Mouse (Mus musculus) spleen, adult 12 weeks (tissue): ENCODE results near the gene Bpi.

Source experiments
- DNase-seq: peaks from one replicate; pipeline ENCODE4 v3.0.0; 2022; ENCODE audit warnings: low spot score

Bpi gene

DNA sequence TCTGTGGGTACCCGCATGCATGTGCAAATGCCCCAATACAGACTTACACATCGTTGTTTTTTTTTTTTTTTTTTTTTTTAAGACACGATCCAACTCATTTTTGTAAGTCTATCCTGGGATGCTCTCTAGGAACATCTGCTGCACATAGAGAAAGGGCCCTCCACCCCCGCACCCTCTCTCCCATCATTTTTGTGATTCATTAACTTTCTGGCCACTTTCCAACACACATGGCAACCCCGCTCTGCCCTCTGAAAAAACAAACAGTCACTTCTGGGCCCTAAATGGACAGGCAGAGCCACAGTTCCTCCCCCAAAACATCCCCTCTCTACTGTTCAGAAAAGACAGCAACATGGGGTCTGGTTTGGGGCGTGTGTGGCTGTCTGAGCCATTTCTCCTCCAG is 27.8 kb downstream of the Bpi start:
- no peak for DNase-seq

DNA sequence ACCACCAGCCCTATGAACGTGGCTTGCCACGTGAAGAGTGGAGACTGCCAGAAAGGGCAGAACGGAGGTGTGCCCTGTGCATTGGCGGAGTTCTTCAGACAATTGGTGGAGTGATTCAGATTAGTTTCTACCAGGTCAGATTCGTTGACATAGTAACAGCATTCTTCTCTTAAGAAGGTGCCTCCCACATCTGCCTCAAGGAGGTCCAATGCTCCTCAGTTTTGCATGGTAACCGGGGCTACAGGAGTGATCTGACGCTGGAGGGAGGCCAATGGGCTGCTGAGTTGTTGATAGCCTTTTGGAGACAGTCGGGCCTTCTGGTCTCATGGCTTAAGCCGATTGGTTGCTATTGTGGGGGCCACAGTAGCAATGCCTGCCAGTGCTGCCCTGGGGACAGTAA is 37.8 kb downstream of the Bpi start:
- DNase-seq, result no peak

DNA sequence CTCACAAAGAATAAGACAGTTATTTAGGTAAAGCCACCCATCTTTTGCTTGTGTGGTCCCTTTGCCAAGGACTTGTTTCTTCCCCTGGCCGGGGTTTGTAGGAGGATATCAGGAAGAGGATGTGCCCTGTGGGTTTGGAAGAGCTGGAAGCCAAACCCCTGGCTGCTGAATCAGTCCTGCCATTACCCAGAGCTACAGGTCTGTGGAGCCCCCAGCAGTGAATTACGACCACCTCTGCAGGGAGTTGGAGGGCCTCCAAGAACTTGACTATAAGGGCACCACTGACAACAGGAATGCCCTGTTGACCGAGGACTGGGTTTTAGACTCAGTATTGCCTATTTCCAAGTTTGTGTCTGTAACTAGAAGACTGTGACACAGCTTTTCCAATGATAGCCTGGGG is 41.3 kb downstream of the Bpi start:
- DNase-seq, result no peak

DNA sequence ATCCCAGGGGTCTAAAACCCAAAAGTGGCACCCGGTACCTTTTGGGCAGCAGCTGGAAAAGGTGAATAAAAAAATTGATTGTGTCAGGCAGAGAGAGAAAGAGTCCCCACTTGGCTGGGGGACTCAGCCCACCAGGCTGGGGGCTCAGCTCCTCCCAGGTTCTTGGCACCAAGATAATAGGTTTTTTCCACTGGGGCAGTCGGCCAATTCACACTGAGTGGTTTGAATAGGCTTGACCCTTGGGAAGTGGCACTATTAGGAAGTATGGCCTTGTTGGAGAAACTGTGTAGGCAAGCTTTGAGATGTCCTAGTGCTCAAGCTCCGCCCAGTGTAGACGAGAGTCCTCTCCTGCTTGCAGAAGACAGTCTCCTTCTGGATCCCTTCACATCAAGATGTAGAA is 41.8 kb downstream of the Bpi start:
- no peak for DNase-seq

DNA sequence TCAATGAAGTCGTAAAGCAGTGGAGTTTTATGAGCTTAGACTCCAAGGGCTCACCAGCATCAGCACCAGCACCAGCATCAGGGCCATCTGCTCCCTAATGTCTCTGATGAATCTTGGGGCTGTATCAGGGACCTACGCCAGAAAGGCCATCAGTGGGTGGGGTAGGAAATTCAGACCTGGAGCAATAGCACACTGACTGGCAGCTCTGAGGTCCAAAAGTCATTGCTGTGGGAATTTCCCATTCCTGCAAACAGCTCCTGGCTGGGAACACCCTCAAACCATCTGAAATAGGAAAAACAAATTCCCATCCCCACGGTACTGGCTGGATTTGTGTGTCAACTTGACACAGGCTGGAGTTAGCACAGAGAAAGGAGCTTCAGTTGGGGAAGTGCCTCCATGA is 44.9 kb downstream of the Bpi start:
- no peak for DNase-seq

DNA sequence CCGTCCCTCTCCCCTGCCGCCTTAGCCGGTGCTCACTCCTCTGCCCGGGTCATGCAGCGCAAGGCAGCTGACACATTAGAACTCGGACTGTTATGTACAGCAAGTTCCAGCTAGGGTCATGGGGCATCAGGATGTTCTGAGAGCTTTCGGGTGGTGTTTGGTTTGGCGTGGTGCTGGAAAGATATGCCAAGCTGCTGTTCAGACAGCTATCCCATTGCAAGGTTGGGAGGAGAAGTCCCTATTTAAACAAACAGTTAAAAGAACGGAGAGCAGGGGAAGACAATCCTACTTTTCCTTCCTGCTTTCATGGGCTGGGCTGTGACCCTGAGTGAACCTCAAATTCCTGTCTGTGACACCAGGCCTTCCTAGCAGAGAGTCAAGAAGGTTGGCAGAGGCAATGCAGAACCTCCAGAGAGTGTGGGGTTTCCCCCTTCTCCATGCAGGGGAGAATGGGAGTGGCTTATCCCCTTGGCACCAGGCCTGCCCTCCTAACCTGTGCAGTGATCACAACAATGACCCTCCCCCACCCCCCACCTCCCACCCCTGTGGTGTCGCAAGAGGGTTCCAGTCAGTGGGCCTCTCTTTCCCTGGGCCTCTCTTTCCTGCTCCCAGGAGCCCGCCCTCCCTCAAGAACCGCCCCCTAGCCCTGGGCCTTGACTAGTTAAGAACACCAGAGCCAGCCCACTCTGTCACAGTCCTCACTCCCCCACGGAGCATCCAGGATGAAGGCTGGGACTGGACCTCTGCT is 48.2 kb downstream of the Bpi start, which contains the start of gene Lbp:
Gene Lbp (plus strand): TSS at position 546 of the 748 bp plus-strand sequence.
- no peak for DNase-seq

DNA sequence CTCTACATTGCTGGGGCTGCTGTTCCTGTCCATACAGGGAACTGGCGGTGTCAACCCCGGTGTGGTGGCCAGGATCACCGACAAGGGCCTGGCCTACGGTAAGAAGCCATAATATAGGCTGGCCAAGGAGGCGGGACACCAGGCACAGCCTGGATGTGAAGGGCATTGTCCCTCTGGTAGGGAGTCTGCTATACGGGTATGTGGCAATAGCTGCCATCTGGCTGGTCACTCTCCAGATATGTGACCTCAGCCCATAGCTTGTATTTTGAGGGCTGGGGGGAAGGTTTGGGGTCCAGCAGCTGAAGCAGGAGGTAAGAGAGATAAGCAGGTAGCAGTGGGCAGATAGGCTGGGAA is 48.8 kb downstream of the Bpi start:
- DNase-seq, result no peak

DNA sequence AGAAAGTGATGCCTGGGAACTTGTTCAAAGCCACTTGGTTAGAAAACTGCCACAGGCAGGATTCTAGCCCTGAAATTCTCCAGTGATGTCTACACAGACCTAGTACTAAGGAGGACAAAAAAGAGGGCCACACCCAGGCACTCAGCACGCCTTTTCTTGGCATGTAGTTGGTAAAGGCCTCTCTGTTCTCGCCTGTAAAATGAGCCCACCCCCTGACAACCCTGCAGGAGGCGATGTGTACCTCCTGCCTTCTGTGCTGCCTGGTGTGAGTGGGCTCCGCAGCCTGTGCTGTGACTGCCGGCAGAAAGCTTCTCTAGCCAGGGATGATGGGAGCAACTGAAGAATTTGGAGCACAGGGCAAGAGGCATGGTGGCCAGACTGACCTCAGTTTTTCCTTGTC is 50.4 kb downstream of the Bpi start:
- DNase-seq, result no peak

DNA sequence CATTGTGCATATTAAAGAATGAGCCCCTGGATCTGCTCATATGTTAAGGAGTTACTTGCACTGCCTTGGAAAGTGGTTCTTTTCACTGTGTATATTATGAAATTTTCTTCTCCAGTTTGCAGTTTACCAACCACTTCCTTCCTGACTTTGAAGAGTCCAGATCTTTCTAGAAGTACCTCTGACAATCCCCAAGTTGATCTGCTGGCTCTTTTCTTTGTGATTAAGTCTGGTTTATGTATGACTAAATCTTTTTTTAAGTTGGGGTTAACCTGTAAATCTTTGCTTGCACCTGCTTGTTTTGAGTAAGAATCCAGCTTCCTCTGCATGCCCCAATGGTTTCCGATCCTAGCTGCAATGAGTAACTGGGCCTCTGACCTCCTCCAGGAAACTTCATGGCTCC is 55.2 kb downstream of the Bpi start:
- no peak for DNase-seq

DNA sequence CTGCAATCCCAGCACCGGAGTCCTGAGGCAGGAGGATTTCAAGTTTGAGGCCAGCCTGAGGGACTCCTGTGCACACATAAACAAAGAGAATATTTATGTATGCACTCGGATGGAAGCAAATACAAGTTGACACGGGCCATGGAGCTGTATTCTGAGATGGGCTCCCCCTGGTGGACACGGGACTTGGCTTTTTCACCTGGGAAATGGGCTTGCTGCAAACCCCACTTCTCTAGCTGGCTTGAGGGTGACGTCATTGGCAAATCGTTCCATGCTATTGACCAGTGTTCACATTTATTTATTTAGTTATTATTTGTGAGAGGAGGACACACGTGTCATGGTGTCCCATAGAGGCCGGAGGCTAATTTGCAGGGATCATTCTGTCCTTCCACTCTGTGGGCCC is 58.5 kb downstream of the Bpi start:
- DNase-seq, result peak; percentile 22

DNA sequence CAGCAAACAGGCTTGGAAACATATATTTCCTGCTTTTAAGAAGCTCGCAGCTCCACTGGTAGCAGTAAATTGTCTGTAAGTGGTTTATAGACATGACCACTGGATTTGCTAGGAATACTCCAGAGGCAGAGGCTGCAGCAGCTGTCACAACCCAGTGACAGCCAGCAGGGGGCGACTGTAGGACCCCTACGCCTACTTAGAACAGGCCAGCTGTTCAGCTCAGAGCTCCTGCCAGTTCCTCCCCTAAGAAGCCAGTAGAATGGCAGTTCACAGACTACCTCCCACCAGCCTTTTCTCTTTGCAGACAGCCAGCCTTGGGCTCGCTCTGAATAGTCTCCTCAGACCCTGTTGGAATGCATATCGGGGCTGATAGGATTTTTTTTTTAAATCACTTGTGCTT is 59.1 kb downstream of the Bpi start:
- DNase-seq, result no peak

DNA sequence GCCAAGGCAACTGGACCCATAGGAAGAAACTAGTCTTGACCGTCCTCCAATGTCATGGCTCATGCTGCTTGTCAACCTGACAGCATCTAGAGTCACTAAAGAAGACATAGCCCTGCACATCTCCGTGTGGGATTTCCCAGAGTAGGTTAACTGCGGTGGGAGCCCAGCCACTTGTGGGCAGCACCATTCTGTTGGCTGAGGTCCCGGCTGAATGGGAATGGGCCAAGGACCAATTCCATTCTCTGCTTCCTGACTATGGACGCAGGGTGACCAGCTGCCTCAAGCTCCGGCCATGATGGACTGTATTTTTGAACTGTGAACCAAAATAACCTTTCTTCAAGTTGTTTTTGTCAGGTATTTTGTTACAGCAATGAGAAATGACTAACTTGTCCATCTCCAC is 63.7 kb downstream of the Bpi start:
- DNase-seq, result no peak

DNA sequence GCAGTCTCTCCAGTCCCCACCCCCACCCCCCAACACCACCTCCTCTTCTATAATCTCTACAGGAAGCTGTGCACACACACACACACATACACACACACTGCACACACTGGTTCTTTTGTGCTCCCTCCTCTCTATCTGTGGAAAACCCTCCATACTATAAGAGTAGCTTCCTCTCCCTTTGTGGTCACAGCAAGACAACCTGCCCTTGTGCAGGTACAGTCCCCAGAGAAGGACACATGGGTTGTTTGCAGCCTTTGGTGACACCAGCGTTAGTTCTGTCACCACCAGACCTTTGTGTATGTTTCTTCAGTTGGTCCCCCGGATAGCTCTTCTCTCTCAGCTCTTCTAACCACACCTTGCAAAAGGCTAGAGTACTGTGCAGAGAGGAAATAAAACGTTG is 65.0 kb downstream of the Bpi start:
- DNase-seq, result no peak

DNA sequence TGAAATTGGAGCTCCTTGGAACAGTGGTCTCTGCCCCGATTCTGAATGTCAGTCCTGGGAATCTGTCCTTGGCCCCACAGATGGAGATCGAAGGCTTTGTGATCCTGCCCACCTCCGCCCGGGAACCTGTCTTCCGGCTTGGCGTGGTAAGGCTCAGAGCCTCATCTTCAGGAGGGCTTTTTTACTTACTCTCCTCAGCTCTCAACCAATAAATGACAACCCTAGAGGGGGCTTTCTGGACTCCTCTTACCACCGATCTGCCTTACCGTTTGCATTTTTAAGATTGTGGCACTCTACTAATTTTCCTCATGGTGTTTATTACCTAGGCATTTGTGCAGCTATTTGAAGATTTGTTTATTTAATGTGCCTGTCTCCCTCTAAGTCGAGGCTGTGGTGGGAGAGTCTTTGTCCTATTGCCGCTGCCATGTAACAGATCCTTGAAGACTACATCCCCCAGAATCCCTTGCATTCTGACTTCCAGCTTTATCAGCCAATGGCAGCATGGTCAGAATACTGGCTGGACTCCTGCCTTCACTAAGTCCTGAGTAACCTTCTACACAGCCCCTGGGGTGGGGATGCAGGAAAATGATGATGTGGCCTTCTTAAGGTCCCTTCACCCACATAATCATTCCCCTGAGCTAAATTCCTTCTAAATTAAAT is 66.8 kb downstream of the Bpi start:
- no peak for DNase-seq

DNA sequence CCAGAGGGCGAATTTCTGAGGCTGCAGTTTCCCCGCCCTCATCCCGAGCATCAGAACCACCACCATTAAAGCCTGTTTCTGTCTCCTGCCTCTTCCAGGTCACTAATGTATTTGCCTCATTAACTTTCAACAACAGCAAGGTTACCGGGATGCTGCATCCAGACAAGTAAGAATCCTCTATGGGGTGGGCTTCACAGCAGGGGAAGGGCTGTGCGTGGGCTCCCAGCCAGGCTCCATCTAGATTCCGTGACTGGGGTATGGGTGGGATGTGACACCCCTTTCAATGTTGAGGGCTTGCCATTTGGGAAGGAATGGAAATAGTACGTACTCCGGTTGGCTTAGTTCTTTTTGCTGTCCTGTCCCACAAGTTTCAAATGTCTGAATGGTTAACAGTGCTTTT is 67.7 kb downstream of the Bpi start:
- DNase-seq, result no peak
